Mouse (Mus musculus) testis, adult 10 weeks (tissue): ENCODE data around the gene Uggt2. TPM values are rescaled to one million over a fixed set of nuclear protein-coding genes. Genes with fewer than 3 reads are reported as not detected.

Experiments used
- polyA plus RNA-seq: library from polyadenylated mRNA; stranded (reverse); fragments of 350-450 nt; fragmentation: Illumina TruSeq; extraction: RNeasy Lipid Tissue Mini Kit (QIAGEN cat#74804); gene quantifications from one replicate; pipeline ENCODE4 v1.2.3, GENCODE M21; 2014; ENCODE audit warnings: low read depth, low replicate concordance

Gene Uggt2
- polyA plus RNA-seq: 50.5 TPM

DNA sequence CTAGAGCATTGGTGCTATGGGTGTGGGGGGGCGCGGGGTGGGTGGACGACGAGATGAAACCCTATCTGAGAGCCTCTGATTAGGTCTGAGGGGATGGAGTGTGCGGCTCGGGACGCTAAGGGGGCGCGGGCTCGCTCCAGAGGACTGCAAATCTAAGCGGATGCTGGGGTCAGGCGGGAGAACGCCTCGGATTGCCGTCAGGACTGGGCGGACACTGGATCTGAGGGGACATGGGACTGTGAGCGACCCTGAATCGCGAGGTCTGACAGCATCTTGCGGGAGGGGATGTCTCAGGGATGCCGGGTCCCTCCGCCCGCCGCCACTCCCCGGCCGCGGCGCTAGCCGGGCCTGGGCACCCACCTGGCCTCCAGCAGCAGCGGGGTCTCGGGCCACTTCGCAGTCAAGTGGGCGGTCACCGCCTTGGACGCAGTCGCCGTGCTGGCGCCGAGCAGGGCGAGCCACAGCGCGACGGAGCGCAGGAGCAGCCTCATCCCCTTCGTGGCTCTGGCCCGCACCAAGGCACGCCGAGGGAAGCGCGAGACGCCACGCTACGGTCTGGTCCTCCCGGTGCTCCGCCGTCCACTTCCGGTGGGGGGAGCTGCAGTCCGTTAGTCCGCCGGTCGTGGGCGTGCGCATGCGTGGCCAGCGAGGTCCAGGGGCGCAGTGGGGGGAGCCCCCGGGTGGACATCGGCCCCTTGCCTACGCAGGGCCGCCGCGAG, at the start of gene Uggt2:
Gene Uggt2, minus strand, starts transcription at position 580 of the 719 bp plus-strand sequence.

DNA sequence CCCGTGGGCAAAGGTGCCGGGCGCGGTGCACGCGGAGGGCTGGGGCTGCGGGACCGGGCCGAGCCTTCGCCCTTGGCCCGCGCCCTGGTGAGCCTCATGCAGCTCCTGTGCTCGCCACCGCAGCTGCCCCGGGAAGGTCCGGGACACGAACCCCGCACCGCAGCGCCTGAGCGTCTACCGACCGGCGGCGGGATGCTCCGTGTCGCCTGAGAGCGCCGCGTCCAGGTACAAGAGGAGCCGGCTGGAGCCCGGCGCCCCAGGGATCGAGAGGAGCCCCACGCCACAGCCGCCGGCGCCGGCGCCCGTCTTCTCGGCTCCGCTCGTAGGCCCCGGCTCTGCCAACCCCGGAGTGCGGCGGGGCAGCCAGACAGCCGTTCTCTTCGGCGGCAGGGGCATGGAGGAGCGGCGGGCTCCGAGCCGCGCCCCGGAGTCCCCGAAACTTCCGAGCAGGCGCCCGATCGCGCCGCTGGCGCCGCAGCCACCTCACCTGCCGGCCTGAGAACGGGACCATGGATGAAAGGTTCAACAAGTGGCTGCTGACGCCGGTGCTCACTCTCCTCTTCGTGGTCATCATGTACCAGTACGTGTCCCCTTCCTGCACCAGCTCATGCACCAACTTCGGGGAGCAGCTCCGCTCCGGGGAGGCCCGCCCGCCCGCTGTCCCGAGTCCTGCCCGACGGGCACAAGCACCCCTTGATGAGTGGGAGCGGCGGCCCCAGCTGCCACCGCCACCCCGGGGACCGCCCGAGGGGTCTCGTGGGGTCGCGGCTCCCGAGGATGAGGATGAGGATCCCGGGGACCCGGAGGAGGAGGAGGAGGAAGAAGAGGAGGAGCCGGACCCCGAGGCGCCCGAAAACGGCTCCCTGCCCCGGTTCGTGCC, 38.9 kb upstream of the Uggt2 start, which contains the start of gene Hs6st3:
Gene Hs6st3, plus strand, starts transcription at position 436 of the 880 bp plus-strand sequence.

DNA sequence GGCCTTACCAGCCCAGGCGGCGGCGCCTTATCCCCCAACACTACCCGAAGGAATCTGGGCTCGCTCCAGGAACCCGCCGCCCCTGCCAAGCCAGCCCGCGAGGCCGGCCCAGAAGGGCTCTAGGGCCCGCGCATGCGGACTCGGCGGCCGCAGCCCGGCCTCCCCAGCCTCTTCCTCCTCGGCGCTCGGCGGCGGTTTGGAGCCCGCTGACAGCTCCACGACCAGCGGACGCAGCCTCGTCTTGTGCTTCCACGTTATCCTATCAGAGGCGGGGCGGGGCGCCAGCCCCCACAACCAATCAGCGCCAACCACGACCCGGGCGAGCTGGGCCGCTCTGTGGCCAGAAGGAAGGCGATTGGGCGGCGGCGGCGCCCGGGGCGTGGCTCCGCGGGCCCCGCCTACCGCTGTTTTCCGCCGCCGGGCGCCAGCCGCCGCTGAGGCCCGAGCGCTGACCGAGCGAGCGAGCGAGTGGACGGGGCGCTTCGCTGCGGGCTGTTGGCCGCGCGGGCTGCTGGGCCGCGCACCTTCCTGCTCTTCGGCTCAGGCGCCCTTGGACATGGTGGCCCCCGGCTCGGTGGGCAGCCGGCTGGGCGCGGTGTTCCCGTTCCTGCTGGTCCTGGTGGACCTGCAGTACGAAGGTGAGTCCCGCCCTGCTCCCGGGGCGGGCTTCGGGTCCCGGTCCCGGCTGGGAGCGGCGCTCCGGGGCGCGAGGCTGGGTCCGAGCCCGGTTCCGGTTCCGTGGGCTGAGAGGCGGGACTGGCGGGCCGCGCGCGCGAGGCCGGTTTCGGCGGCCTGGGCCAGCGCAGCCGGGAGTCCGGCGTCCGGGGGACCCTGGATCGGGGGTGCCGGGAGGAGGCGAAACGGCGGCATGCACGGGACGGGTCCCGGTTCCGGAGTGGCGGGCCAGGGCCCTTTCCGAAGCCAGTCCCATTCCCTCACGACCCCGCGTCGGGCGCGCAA, 161.4 kb downstream of the Uggt2 start, which contains the start of gene Dnajc3:
Gene Dnajc3, plus strand, starts transcription at position 444 of the 960 bp plus-strand sequence.

Other genes starting within 250 kb of the Uggt2 start
- 125 TPM for gene Dzip1, start 174.0 kb downstream of the Uggt2 start, polyA plus RNA-seq
- 58.3 TPM for gene Dnajc3, start 161.5 kb downstream of the Uggt2 start, polyA plus RNA-seq
- not detected for gene Hs6st3, start 38.9 kb upstream of the Uggt2 start, polyA plus RNA-seq